Mouse (Mus musculus) MEL (cell line): ENCODE measurements at regions not wholly inside any gene's neighbourhood (a gene's known extent, or its start where the extent isn't known, plus 50 kb on each side); places are given as distances from the start of the nearest gene placed in this dataset.

ENCODE experiments used
- DNase-seq: peaks from one replicate; pipeline ENCODE4 v3.0.0; 2011; ENCODE audit warnings: low read depth, low spot score
- H3K27ac ChIP-seq: 2 replicates; pipeline ENCODE4 v1.5.1; 2012; ENCODE audit warnings: low read depth, mild to moderate bottlenecking, control low read depth, low read length, moderate library complexity; ENCODE audit not compliant: control insufficient read depth
- H3K27me3 ChIP-seq, 2 experiments: fragments of 150-350 bp in 1 of 2; sonication (generic) in 1 of 2; 2 replicates each; pipeline ENCODE4 v1.6.1; 2012; ENCODE audit warnings: low read length in 2 of 2, mild to moderate bottlenecking in 2 of 2, improper control_type of control experiment in 1 of 2, moderate library complexity in 1 of 2; ENCODE audit not compliant: insufficient read depth in 2 of 2, control insufficient read depth in 1 of 2
- H3K36me3 ChIP-seq, 2 experiments: 2 replicates each; pipeline ENCODE4 v1.6.1; 2012 to 2014; ENCODE audit warnings: low read length in 2 of 2, improper control_type of control experiment in 1 of 2, inconsistent platforms in 1 of 2, mild to moderate bottlenecking in 1 of 2; ENCODE audit not compliant: insufficient read depth in 2 of 2, control insufficient read depth in 1 of 2
- H3K4me1 ChIP-seq, 2 experiments: fragments of 150-350 bp in 1 of 2; sonication (generic) in 1 of 2; 2 replicates each; pipeline ENCODE4 v1.6.1; 2012; ENCODE audit warnings: low read length in 2 of 2, improper control_type of control experiment in 1 of 2, mild to moderate bottlenecking in 1 of 2; ENCODE audit not compliant: insufficient read depth in 2 of 2, control insufficient read depth in 1 of 2
- H3K4me3 ChIP-seq, 2 experiments: fragments of 150-350 bp in 1 of 2; sonication (generic) in 1 of 2; 2 replicates each; pipeline ENCODE4 v1.5.1; 2012; ENCODE audit warnings: low read depth in 2 of 2, low read length in 2 of 2, mild to moderate bottlenecking in 2 of 2, moderate library complexity in 2 of 2, control low read depth in 1 of 2, improper control_type of control experiment in 1 of 2; ENCODE audit not compliant: control insufficient read depth in 1 of 2, insufficient read depth in 1 of 2
- H3K79me2 ChIP-seq: 2 replicates; pipeline ENCODE4 v1.6.1; 2012; ENCODE audit warnings: mild to moderate bottlenecking, low read length, moderate library complexity; ENCODE audit not compliant: control insufficient read depth, poor library complexity, insufficient read depth
- H3K9ac ChIP-seq: 2 replicates; pipeline ENCODE4 v1.6.1; 2012; ENCODE audit warnings: low read depth, mild to moderate bottlenecking, control low read depth, low read length, moderate library complexity; ENCODE audit not compliant: control insufficient read depth, poor library complexity, severe bottlenecking
- H3K9me3 ChIP-seq: fragments of 150-350 bp; sonication (generic); replicated peaks from 2 replicates; pipeline ENCODE4 v1.6.1; 2012; ENCODE audit warnings: mild to moderate bottlenecking, low read length, improper control_type of control experiment, moderate library complexity; ENCODE audit not compliant: insufficient read depth
- E2F4 ChIP-seq: IDR thresholded peaks from 2 replicates; pipeline ENCODE4 v1.6.1; 2011; ENCODE audit warnings: low read depth, low read length, improper control_type of control experiment, borderline replicate concordance
- EP300 ChIP-seq, 2 experiments: IDR thresholded peaks; 2 replicates each; pipeline ENCODE4 v1.6.1; 2011; ENCODE audit warnings: improper control_type of control experiment in 2 of 2, low read length in 2 of 2, low read depth in 1 of 2, mild to moderate bottlenecking in 1 of 2
- ETS1 ChIP-seq: IDR thresholded peaks from 2 replicates; pipeline ENCODE4 v1.6.1; 2012; ENCODE audit warnings: low read depth, mild to moderate bottlenecking, inconsistent platforms, low read length, improper control_type of control experiment, moderate library complexity
- GABPA ChIP-seq: IDR thresholded peaks from 2 replicates; pipeline ENCODE4 v1.6.1; 2012; ENCODE audit warnings: low read depth, mild to moderate bottlenecking, inconsistent platforms, low read length, improper control_type of control experiment, moderate library complexity
- MAFK ChIP-seq: IDR thresholded peaks from 2 replicates; pipeline ENCODE4 v1.6.1; 2011; ENCODE audit warnings: low read depth, mild to moderate bottlenecking, low read length, improper control_type of control experiment, borderline replicate concordance
- MAZ ChIP-seq: IDR thresholded peaks from 2 replicates; pipeline ENCODE4 v1.6.1; 2012; ENCODE audit warnings: low read depth, mild to moderate bottlenecking, inconsistent platforms, low read length, improper control_type of control experiment
- MEF2A ChIP-seq: IDR thresholded peaks from 2 replicates; pipeline ENCODE4 v1.6.1; 2014; ENCODE audit warnings: low read depth, mild to moderate bottlenecking, inconsistent platforms, low read length, improper control_type of control experiment; ENCODE audit not compliant: poor library complexity, insufficient replicate concordance, severe bottlenecking; ENCODE audit errors: extremely low read depth
- MXI1 ChIP-seq: IDR thresholded peaks from 2 replicates; pipeline ENCODE4 v1.6.1; 2011; ENCODE audit warnings: mild to moderate bottlenecking, low read depth, low read length, improper control_type of control experiment
- MYC ChIP-seq: IDR thresholded peaks from 2 replicates; pipeline ENCODE4 v1.6.1; 2011; ENCODE audit warnings: low read depth, mild to moderate bottlenecking, low read length, improper control_type of control experiment, moderate library complexity
- NELFE ChIP-seq: IDR thresholded peaks from 2 replicates; pipeline ENCODE4 v1.6.1; 2011; ENCODE audit warnings: low read depth, low read length, improper control_type of control experiment
- NRF1 ChIP-seq: IDR thresholded peaks from 2 replicates; pipeline ENCODE4 v1.6.1; 2014; ENCODE audit warnings: low read depth, mild to moderate bottlenecking, inconsistent platforms, low read length, improper control_type of control experiment, moderate library complexity; ENCODE audit not compliant: poor library complexity, insufficient read depth, severe bottlenecking
- POLR2A ChIP-seq, 2 experiments: IDR thresholded peaks; 2 replicates each; pipeline ENCODE4 v1.6.1; 2011 to 2012; ENCODE audit warnings: low read length in 2 of 2, mild to moderate bottlenecking in 2 of 2, control low read depth in 1 of 2, improper control_type of control experiment in 1 of 2, low read depth in 1 of 2, moderate library complexity in 1 of 2; ENCODE audit not compliant: control insufficient read depth in 1 of 2, insufficient read depth in 1 of 2, poor library complexity in 1 of 2
- POLR2AphosphoS2 ChIP-seq: IDR thresholded peaks from 2 replicates; pipeline ENCODE4 v1.6.1; 2011; ENCODE audit warnings: low read length, improper control_type of control experiment
- SIN3A ChIP-seq: IDR thresholded peaks from 2 replicates; pipeline ENCODE4 v1.6.1; 2012; ENCODE audit warnings: low read length, improper control_type of control experiment, inconsistent platforms
- TAL1 ChIP-seq: IDR thresholded peaks from 2 replicates; pipeline ENCODE4 v1.6.1; 2012; ENCODE audit warnings: mild to moderate bottlenecking, inconsistent platforms, low read length, moderate library complexity, mixed read lengths
- TCF12 ChIP-seq: IDR thresholded peaks from 2 replicates; pipeline ENCODE4 v1.6.1; 2014; ENCODE audit warnings: low read depth, mild to moderate bottlenecking, inconsistent platforms, low read length, improper control_type of control experiment, moderate library complexity
- UBTF ChIP-seq: IDR thresholded peaks from 2 replicates; pipeline ENCODE4 v1.6.1; 2012; ENCODE audit warnings: low read depth, mild to moderate bottlenecking, inconsistent platforms, low read length, improper control_type of control experiment, moderate library complexity, borderline replicate concordance; ENCODE audit not compliant: insufficient read depth
- USF1 ChIP-seq: IDR thresholded peaks from 2 replicates; pipeline ENCODE4 v1.6.1; 2014; ENCODE audit warnings: low read depth, mild to moderate bottlenecking, inconsistent platforms, low read length, improper control_type of control experiment, moderate library complexity
- ZMIZ1 ChIP-seq: IDR thresholded peaks from 2 replicates; pipeline ENCODE4 v1.6.1; 2012; ENCODE audit warnings: low read depth, mild to moderate bottlenecking, inconsistent platforms, low read length, improper control_type of control experiment, moderate library complexity
- ZNF384 ChIP-seq: IDR thresholded peaks from 2 replicates; pipeline ENCODE4 v1.6.1; 2012; ENCODE audit warnings: low read depth, mild to moderate bottlenecking, inconsistent platforms, low read length, improper control_type of control experiment

- no peak for DNase-seq
- Histone ChIP-seq H3K79me2 (no peaks in the 10 kb centered on the region), H3K9me3 (no peaks in the 10 kb centered on the region), H3K27me3 (no peaks in the 10 kb centered on the region), H3K9ac (no peak overlapping the region), H3K27ac (no peak overlapping the region), H3K4me3 (no peak overlapping the region), H3K36me3 (no peaks in the 10 kb centered on the region), H3K4me1 (no peaks in the 10 kb centered on the region)
- TF ChIP-seq SIN3A = no peak
- no peak for TF ChIP-seq MAFK
- TF ChIP-seq MAZ = no peak
- TF ChIP-seq POLR2A (IDR thresholded peaks at IDR 0.05; ENCODE audit: control insufficient read depth in 1 of 2, insufficient read depth in 1 of 2, low read depth in 1 of 2, low read length in 2 of 2, poor library complexity in 1 of 2) = no peak
- TF ChIP-seq E2F4 = no peak
- no peak for TF ChIP-seq ETS1
- no peak for TF ChIP-seq TCF12
- no peak for TF ChIP-seq TAL1
- TF ChIP-seq NRF1 = no peak
- TF ChIP-seq, all 39 proteins: peak for 0
These were observed 174.7 kb downstream of the Pou4f1 start for GRCm38 (mm10) chr14:104293147-104293546.

- Histone ChIP-seq H3K36me3 (no peaks in the 10 kb centered on the region), H3K27me3 (no peaks in the 10 kb centered on the region), H3K9ac (no peak overlapping the region), H3K4me3 (no peak overlapping the region), H3K9me3 (no peaks in the 10 kb centered on the region), H3K79me2 (no peaks in the 10 kb centered on the region), H3K4me1 (no peaks in the 10 kb centered on the region), H3K27ac (no peak overlapping the region)
- no peak for TF ChIP-seq UBTF
- TF ChIP-seq NRF1 = no peak
- TF ChIP-seq USF1 = no peak
- TF ChIP-seq POLR2AphosphoS2 = no peak
- TF ChIP-seq MYC = no peak
- no peak for TF ChIP-seq POLR2A (IDR thresholded peaks at IDR 0.05; ENCODE audit: control insufficient read depth in 1 of 2, insufficient read depth in 1 of 2, low read depth in 1 of 2, low read length in 2 of 2, poor library complexity in 1 of 2)
- no peak for TF ChIP-seq GABPA
- TF ChIP-seq MXI1 = no peak
- no peak for TF ChIP-seq TCF12
- TF ChIP-seq MAFK = no peak
- no peak for TF ChIP-seq ZMIZ1
- TF ChIP-seq EP300 (IDR thresholded peaks at IDR 0.05; ENCODE audit: low read depth in 1 of 2, low read length in 2 of 2) = no peak
- no peak for TF ChIP-seq ZNF384
- no peak for TF ChIP-seq NELFE
- no peak for TF ChIP-seq MEF2A
- DNase-seq = no peak
These were observed 187.4 kb downstream of the Pou4f1 start for GRCm38 (mm10) chr14:104280353-104280752.
